Mouse (Mus musculus) cerebellum, postnatal 25 days (tissue): ENCODE data around the gene Itpkb.

Experiments
- DNase-seq, 2 experiments: peaks; one replicate each; pipeline ENCODE4 v3.0.0; 2021; ENCODE audit warnings: mixed read lengths in 2 of 2

Itpkb gene

DNA sequence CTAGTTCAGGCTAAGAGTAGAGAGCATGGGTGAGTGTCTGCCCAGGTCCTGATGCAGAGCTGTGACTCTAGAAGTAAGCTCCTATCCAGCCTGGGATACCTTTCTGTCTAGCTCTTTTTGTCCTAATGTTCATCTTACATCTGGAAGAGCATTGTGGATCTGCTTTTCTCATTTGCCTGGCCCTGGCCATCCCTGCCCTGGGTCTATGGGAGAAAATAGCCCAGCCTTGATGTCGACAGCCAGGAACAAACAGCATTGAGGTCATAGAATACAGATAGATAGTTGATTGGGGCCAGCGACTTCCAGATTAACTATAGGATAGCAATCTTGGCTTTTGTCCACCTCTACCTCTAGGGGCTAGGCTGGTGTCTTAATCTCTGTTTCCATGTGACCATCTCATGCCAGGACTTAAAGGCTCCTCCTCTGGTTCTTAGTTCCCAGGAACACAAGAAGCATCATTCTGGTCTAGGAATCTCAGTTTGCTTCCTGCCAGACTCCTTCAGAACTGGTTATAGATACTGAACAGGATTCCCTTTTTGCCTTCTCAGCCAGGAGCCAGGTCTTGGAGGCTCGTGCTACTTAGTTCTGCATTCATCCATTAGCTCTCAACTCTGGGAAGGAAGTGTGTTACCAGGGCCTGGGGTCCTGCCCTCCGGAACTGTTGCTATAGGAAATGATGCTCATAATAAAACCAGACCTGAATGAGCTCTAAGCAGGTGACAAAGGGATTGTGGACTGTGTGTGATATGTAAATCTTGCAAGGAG, 70.6 kb downstream of the Itpkb start:
- DNase-seq = no peak

GRCm38 (mm10) chr1:180401725-180402124, 71.4 kb downstream of the Itpkb start:
- no peak for DNase-seq

GRCm38 (mm10) chr1:180402481-180403081, 72.3 kb downstream of the Itpkb start:
- DNase-seq = no peak

DNA sequence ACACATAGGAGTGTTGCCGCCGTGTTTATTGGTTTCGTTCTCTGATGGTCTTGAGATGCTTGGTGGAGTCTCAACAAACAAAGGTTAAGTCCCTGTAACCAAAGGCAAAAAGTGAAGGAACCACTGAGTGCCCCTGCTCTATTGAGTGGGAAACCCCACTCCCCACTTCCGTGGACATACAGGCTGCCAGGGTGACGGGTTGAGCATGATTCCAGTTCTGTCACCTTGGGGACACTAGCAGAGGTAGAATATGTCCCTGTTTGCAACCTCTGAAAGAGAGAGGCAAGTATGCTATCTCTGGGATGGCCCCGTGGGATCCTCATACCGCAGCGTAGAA, 73.0 kb downstream of the Itpkb start:
- DNase-seq = no peak

GRCm38 (mm10) chr1:180403694-180404606, 73.7 kb downstream of the Itpkb start:
- no peak for DNase-seq

DNA sequence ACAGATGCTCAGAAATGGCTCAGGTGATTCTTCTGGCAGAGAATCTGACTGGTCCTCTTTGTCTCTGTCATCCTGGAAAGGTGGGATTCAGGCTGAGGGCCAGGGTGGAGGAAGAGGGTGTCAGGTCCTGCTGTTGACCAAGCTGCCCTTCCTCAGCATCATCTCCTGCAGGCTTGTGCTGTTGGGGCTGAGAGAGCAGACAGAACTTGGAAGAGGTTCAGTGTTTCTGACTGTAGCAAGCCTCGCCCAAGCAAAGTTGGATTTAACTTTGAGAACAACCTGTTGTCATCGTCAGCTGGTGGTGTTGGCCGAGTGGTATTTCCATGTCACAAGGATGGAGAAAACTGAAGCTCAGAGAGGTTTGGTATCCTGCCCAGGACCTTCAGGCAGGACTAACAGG, 74.4 kb downstream of the Itpkb start:
- no peak for DNase-seq

DNA sequence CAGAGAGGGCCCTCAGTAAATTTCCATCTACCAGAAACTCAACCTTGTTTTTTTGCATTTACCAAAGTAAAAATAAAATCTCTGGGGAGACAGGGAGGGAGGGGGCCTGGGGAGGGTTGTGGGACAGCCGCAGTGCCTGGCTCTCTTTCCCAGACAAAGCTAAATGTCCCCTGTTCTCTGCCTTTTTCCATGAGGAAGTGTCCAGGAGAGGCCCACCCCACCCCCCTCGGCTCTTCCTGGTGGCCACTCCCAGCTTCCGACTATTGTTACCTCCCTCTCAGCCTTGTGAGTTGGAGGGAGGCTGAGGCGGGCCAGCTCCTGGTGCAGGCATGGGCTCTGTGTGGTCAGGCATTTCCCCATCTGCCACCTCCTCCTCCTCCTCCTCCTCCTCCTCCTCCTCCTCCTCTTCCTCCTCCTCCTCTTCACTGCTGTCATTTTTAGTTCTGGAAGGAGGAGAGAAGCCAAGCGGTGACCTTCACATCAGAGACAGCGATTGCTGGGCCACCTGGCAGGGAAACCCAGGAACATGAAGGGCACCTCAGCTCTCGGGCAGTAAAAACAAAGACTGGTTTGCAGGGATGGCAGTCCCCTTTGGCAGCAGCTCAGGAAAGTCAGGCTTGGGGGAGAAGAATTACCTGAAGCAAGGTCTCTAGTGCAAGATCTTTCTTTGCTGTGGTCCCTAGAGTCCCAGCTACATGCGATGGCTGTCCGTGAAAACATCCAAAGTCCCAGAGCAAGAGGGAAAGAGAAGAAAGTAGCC, 75.5 kb downstream of the Itpkb start:
- no peak for DNase-seq

DNA sequence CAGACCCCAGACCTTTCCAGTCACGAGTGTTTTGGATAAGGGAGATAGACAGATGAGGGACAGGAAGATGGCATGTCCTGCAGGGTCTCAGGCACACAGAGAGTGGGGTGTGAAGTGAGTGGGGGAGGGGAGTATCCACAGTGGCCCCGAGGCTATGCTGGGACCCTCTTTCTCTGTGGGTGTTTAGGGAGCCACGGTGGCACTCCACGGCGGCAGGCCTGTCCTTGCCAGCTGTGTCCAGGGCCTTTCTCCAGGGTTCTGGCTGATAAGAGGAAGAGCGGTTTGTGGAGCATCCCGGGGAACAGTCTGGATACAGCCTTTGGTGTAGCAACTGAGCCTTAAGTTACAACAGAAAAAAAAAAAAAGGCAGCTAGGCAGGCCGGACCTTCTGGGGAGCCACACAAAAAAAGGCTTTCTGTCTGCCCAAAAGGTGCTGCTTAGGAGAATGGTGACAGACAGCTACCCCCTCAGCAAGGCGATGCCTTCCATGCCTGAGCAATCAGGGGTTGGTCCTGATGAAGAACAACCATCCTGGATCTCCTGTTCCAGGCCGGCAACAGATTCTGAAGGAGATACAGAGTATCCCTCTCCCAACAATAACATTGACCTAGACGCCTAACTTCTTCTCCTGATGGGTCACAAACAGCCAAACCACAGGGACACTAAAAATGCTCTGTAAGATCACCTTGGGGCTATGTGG, 76.2 kb downstream of the Itpkb start:
- no peak for DNase-seq

DNA sequence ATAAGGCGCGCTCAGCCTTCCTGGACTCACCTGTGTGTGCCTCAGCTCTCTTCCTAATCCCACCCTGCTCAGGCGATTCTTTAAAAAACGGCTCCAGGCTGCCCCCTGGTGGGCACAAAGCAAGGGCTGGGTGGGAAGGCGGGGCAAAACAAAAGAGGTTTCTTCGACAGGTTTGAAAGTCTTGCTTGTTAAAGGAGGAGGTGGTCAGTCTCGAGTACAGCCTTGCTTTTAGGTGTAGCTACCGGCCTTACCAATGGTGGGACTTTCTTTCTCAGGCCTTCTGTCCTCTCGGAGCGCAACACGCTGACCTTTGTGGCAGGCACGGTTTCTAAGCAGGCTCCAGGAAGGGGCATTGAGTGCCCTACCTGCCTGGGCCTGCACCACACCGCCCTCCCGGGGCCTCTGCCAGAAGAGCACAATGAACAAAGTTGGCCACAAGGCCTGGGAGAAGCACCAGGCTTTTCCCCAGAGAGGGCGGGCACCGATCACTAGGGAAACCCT, 76.9 kb downstream of the Itpkb start:
- peak; percentile 81 to 87 for DNase-seq

DNA sequence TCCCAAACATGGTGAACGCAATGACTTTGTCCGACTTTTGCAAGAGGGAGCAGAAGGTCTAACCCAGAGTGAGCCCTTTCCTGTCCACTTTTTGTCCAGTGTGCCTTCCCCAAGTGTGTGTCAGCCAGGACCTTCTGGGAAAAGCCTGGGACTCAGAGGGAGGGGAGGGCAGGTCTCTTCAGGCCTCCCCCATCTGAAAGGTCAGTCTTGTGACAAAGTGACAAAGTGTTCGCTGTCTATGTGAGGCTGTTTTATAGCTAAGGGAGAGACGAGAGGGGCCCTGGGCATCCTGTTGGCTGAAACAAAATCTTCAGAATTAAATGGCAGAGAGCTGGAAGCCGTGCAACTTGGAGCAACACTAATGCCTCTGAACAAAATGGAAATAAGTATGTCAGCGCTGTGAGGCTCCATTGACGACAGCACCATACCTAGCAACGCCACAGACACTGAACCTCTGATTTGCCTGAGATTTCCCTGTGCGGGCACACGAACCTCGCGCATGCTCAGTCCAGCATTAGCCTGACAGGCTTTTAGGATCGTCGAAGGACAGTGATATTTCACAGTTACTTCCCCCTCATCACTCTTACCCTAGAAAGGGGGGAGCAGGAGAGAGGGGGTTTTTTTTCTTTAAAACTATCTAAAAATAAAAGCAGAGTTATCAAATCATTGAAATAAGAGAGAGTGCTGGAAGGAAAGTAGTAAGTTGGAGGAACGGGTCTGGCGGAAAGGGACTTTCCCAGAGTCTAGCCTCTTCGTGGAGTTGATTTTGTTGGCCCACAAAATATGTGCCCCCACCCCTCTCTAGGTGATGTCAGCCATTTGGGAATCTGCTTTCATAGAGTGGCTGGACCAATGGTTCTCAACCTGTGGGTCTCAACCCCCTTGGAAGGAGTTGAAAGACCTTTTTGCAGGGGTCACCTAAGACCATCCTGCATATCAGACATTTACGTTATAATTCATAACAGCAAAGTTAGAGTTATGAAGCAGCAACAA, 77.7 kb downstream of the Itpkb start:
- DNase-seq = no peak

DNA sequence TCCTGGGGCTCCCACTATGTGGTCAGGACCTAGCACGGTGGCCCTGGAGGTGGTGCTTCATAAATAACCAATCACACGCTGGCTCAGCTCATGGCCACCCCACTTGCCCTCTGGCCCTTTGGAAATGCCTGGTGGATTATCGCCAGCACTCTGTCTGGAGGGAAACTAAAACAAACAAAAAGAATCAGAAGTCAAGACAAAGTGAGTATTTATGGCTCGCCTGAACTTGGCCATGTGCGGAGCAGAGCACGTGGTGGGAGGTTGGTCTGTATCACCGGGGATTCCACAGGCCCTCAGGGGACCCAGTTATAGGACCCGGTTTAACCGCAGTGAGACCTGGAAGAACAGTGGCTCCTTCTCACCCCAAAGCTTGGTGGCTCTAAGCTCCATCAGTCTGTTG, 78.5 kb downstream of the Itpkb start:
- DNase-seq = no peak

- DNase-seq = no peak
Measured at GRCm38 (mm10) chr1:180409771-180410170, 79.5 kb downstream of the Itpkb start.

- DNase-seq = no peak
Measured at GRCm38 (mm10) chr1:180410306-180410705, 80.0 kb downstream of the Itpkb start.

DNA sequence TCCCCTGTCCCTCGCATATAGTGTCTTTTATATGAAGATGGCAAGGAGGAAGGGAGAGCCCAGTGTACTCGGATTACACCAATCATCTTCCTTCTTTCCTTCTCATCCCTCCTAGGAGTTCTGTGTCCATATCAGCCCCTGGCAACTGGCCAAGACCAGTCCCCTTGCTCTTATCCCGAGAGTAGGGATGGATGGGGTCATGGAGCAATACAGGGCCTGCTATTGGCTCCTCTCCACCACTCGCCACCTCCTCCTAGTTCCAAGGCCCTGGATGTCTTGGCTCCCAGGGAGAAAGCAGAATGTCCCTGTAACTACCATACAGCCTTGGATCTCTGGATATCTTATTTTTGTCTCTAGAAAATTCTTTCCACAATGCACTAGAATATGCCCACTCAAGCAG, 84.8 kb downstream of the Itpkb start:
- DNase-seq = no peak

DNA sequence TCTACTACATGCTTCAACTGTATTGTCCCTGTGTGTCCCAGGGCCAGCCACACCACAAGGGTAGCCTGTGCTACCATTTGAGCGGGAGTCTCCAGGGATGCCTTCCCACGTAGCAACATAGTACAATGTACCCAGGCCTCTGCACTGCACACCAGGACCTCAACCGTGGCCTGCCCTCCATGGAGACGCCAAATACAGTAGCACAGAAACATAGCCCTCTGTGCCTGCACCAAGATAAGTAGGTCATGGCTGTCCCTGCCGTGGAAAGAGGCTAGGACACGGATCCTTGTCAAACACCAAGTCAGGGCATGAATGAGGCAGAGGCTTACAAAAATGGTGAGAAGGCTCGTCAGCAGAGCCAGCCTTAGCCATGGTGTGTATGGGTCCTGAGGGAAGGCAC, 85.6 kb downstream of the Itpkb start:
- no peak for DNase-seq

DNA sequence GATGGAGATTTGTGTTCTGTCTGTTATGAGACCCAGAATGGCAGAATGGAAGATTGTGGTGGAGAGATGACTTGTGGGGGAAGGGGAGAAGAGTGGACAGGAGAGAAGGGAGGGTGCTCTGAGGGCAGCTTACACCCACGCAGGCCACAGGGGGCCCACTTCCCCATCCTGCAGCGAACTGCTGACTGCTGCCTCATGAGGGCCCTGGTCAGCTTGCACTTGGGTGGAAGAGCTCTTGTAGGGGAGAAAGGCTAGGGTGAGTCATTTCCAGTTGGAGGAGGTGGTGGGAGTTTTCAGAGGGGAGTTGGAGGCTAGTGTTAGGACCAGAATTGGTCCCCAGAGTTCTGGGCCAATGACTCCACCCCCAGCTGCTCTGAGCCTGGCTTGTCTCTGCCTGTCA, 86.8 kb downstream of the Itpkb start:
- DNase-seq = no peak

DNA sequence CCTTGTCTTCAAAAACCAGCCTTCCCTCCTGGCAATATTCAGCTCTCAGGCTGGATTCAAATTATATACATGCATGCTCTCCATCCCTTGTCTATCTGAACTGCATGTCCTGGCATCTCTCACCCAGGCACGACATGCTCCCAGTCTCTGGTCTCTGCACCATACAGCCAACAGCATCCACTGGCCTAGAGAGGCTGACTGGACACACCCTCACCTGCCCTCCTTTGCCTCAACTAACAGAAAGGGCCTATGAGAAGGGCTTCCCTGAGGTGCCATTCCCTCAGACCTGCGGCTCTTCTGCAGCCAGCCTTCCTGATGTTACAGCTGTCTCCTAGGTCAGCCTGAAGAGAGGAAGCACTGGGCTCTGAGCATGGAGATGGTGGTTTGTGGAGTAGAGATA, 88.8 kb downstream of the Itpkb start:
- DNase-seq = no peak

DNA sequence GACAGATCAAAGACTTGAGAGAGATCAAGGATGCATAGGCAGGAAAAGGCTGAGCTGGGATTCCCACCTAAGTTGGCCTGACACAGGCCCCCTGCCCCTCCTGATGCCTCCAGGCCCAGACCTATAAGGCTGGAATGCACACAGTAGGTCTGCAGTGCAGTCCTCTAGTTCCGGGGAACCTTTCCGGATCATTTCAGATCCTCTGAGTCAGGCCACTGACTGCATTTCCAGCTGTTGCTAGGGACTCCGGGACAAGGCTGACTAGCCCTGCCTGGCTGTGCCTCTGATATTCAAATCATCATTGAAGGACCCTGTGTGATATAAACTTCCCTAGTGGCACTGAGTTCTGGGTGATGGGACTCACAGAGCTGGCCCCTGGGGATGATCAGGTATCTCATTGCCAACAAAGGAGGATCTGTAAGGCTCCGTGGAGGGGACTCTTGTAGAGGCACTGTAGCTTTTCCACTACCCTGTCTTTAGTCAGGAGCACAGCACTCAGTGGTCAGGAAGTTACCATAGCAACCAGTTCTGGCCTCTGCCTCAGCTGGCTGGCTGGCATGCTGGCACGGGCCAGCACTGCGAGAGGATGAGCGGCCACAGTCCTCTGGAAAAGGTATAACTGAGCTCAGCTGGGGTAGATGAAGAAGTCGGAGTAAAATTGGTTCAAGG, 90.3 kb downstream of the Itpkb start:
- peak; percentile 57 to 71 for DNase-seq

GRCm38 (mm10) chr1:180421165-180421909, 91.1 kb downstream of the Itpkb start:
- DNase-seq = no peak
